Mouse (Mus musculus) adipose tissue, adult 10 weeks (tissue): ENCODE results near the gene Zdhhc14. TPM values are rescaled to one million over a fixed set of nuclear protein-coding genes. Genes with fewer than 3 reads are reported as not detected.

Experiments
- polyA plus RNA-seq: library from polyadenylated mRNA; stranded (reverse); fragments of 350-450 nt; fragmentation: Illumina TruSeq; extraction: RNeasy Lipid Tissue Mini Kit (QIAGEN cat#74804); gene quantifications from one replicate; pipeline ENCODE4 v1.2.3, GENCODE M21; 2014; ENCODE audit warnings: low read depth, low replicate concordance

The Zdhhc14 gene
- polyA plus RNA-seq = 3.4 TPM

GRCm38 (mm10) chr17:5491801-5492745 lies at the start of gene Zdhhc14:
TSS of gene Zdhhc14 (plus strand) at chr17:5492557.

Other genes starting within 250 kb of the Zdhhc14 start
- 13.2 TPM for gene Ldhal6b, start 73.8 kb upstream of the Zdhhc14 start, polyA plus RNA-seq
- gene Tmem242, start 52.3 kb upstream of the Zdhhc14 start, polyA plus RNA-seq = 82.1 TPM